Mouse (Mus musculus): ENCODE results near the gene Fam83g. TPM values are rescaled to one million over a fixed set of nuclear protein-coding genes. Genes with fewer than 3 reads are reported as not detected.

Gene Fam83g
- total RNA-seq, 1 experiment from 2014 or later = 0.30 TPM

DNA sequence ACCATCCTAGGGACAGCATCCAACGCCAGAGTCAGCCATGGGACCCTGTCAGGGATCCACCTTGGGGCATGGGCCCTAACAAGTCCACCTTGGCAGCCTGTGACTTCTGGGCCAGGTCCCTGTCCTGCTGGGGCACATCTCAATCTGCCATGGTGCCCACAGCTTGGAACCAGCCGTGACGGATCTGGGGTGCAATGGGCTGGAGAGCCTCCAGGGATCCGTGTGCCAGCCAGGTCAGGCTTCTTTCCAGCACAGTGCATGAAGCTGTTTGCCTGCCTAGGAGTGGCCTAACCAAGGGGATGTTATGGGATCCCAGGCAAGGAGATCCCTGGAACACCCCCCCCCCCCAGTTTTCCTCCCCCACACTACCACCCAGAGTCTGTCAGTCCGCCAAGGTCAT lies 9.1 kb downstream of the Fam83g start:
- ATAC-seq (replicated peaks in 1 of 2; ENCODE audit: insufficient read depth in 1 of 2, low FRiP score in 2 of 2, low TSS enrichment in 1 of 2, low read depth in 1 of 2, poor library complexity in 2 of 2, severe bottlenecking in 2 of 2) = no peak

DNA sequence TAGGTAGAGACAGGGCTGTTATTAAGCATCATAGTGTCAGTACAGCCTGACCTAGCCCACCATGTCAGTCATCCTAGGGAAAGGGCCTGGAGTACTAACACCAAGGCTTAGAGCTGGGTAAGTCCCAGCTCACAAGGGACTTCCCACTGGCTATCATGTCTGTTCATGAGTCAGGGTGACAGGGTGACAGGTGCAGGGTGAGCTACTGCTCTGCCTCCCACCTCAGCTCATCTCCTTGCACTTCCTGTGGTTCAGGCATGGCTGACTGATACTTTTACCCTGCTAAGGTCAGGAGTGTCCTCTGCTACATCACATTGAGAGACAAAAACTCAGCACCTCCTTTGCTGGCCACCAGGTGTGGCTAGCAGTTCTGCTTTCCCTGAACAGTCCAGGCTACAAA lies 15.0 kb downstream of the Fam83g start:
- no peak for ATAC-seq (replicated peaks in 1 of 2; ENCODE audit: insufficient read depth in 1 of 2, low FRiP score in 2 of 2, low TSS enrichment in 1 of 2, low read depth in 1 of 2, poor library complexity in 2 of 2, severe bottlenecking in 2 of 2)

DNA sequence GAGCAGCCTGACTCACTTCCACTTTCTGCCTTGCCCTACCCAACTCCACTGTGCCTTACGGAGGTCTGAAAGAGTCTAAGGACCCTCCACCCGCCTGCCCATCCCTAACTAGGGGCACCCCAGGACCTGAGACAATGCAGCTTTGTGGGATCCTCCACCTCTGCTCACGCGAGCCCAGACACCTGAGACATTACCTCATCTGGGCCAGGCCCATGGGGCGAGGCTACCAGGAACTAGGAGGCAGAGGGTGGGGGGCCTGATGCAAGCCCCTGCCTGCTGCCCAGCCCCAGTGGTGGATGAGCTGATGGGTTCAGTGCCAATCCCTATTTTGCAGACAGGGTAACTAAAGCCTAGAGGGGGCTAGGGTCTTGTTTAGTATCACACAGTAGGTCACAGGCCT lies 15.6 kb downstream of the Fam83g start:
- ATAC-seq (replicated peaks in 1 of 2; ENCODE audit: insufficient read depth in 1 of 2, low FRiP score in 2 of 2, low TSS enrichment in 1 of 2, low read depth in 1 of 2, poor library complexity in 2 of 2, severe bottlenecking in 2 of 2) = no peak

DNA sequence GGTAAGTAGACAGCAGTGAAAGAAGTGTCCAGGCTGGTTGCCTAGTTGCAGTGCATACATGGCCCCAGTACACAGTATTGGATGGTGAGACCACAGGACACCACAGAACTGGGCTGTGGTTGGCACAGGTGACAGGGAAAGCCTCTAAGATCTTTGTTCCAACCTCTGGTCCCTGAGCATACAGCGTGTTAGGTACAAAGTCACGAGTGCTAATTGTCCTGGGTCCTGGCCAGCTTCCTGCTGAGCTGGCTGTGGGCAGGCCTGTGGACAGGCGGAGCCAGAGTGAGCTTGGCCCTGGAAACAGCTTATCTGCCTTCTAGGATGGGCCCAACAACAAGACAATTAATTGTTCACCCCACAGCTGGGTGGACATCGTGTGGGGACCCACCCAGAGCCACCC lies 16.0 kb downstream of the Fam83g start:
- ATAC-seq (replicated peaks in 1 of 2; ENCODE audit: insufficient read depth in 1 of 2, low FRiP score in 2 of 2, low TSS enrichment in 1 of 2, low read depth in 1 of 2, poor library complexity in 2 of 2, severe bottlenecking in 2 of 2) = no peak; a peak in 1 of 4 replicates

DNA sequence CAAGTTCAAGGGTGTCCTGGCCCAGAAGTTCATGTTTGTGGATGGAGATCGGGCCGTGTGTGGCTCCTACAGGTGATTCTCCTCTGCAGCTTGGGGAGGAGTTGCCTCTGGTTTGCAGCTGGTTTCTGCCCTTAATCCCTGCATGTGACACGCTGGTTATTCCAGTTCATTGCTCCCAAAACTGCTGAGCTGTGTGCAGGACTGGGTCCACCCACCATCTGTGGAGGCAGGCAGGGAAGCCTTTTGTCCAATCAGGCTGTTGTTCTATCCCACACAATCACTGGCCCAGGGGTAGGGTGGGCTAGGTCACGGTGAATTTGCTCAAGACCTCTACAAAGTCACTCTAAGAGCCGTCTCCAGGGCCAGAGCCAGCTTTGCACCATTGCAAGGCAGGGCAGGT lies 17.8 kb downstream of the Fam83g start:
- ATAC-seq (replicated peaks in 1 of 2; ENCODE audit: insufficient read depth in 1 of 2, low FRiP score in 2 of 2, low TSS enrichment in 1 of 2, low read depth in 1 of 2, poor library complexity in 2 of 2, severe bottlenecking in 2 of 2) = no peak

DNA sequence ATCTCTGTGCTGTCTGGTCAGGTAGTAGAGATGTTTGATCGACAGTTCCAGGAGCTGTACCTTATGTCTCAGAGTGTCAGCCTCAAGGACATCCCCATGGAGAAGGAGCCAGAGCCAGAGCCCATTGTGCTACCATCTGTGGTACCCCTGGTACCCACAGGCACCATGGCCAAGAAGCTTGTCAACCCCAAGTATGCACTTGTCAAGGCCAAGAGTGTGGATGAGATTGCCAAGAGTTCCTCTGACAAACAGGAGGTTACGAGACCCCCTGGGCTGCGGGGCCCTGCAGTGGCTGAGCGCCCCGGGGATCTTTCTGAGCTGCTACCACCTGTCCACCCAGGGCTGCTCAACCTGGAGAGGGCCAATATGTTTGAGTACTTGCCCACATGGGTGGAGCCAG lies 18.6 kb downstream of the Fam83g start:
- no peak for ATAC-seq (replicated peaks in 1 of 2; ENCODE audit: insufficient read depth in 1 of 2, low FRiP score in 2 of 2, low TSS enrichment in 1 of 2, low read depth in 1 of 2, poor library complexity in 2 of 2, severe bottlenecking in 2 of 2)

DNA sequence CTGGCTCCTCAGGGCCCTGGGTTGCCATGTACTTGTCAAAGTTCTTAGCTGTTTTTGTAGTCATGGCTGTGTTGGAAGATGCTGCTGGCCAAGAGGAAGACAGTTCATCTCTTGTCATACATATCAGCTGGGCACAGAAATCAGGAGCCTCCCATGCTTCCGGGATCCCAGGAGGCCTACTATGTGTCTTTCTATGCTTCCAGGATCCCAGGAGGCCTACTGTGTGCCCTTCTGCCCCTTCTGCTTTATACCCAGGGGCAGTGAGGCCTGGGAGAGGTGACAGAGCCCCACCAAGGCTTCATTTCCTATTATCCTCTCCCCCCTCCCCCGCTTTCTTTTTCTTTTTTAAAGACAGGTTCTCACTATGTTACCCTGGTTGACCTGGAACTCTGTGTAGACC lies 21.7 kb downstream of the Fam83g start:
- ATAC-seq (replicated peaks in 1 of 2; ENCODE audit: insufficient read depth in 1 of 2, low FRiP score in 2 of 2, low TSS enrichment in 1 of 2, low read depth in 1 of 2, poor library complexity in 2 of 2, severe bottlenecking in 2 of 2) = no peak

DNA sequence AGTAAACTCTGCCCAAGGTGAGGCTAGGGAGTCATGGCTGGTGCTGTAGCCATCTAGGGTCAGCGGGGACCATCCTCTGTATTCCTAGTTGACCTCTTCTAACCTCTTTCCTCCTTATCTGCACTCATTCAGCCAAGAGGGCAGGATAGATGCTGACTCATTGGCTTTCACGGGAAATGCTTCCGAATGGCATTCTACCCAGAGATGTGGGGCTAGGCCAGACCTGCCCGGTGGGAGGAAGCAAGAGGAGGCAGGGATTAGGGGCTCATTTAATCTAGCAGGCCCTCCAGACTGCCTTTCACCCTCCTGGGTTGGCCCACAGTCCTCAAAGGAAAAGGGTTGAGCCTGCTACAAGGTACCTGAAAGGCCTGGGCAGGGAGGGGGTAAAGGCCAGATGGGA lies 22.3 kb downstream of the Fam83g start:
- ATAC-seq (replicated peaks in 1 of 2; ENCODE audit: insufficient read depth in 1 of 2, low FRiP score in 2 of 2, low TSS enrichment in 1 of 2, low read depth in 1 of 2, poor library complexity in 2 of 2, severe bottlenecking in 2 of 2) = no peak

DNA sequence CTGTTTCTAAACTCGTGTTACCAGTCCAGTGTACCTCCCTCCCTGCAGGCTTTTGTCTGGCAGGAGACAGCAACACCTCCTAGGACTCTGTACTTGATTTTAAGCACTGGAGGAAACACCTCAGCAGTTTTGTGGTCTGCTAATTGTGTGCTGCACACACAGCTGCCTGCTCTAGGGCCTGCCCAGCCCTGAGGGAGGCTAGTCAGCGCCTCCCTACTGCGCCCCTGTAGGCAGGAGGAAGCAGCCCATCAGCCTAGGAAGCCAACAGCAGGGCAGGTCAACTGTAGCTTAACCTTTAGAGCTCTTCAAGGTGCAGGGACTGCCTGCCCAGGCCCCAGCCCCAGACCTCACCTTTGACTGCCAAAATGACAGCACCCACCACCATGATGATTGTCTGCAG lies 25.0 kb downstream of the Fam83g start:
- ATAC-seq (replicated peaks in 1 of 2; ENCODE audit: insufficient read depth in 1 of 2, low FRiP score in 2 of 2, low TSS enrichment in 1 of 2, low read depth in 1 of 2, poor library complexity in 2 of 2, severe bottlenecking in 2 of 2) = peak; percentile 74 to 81

DNA sequence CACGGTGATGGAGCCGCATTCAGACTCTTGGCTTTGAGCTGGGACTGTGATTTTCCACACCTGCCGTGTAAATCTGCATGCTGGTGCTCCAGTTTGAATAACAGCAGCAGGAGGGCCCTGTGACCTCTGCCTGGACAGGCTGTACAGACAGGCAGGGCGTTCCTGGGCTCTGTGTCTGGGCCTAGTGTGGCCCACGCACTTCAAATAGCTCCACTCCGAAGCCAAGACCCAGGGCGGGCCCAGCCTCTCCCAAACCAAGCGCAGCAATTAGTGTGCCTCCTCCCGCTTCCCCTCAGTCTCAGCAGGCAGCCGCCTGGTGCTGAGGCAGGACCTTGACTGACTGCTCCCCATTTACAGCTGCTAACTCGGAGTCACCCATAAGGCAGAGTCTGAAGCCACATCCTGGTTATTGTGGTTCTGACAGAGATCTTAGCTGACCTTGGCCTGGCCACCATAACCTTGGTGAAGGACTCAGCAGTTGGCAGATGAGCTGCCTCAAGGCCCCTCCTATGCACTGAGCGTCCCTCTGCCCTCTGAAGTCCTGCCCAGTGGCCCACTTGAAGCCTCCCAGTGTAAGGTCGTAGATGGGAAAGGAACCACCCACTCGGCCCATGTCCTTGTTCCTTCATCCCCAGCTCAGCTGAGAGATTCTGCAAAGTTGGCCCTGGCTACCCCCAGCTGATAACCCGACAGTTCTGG lies 29.4 kb downstream of the Fam83g start:
- ATAC-seq (replicated peaks in 1 of 2; ENCODE audit: insufficient read depth in 1 of 2, low FRiP score in 2 of 2, low TSS enrichment in 1 of 2, low read depth in 1 of 2, poor library complexity in 2 of 2, severe bottlenecking in 2 of 2) = no peak

DNA sequence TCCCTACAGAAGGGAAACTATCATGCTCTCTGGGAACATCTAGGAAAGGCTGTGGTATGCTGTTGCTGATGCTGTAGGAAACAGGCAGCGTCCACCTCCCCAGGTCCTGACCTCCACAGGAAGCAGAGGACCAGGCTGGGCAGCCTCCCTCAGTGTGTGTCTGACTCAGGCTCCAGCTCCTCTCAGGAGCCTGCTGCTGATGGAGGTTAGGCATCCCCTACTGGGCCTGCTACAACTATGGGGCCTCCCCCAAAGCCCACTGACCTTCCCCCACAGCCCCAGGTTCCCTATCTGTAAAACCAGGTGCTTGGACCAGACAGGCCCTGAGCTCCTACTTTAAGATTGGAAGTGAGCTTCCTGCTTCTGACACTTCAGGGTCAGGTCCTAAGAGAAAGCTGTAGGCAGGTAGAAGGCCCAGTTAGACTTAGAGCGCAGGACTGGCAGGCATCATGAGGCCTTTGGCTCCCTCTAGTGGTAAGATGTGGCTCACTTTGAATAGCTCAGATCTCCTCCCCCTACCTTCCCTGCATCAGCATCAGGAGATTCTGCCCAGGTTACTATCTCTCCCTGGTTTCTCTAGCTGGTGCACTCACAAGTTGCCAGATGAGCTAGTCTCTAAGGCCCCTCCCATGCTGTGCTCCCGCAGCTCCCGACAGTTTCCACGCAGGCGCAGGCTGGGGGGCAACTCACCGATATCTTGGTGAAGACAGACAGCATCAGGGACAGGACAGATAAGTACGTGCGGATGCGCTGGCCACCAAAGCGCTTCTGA lies 30.6 kb downstream of the Fam83g start:
- ATAC-seq (replicated peaks in 1 of 2; ENCODE audit: insufficient read depth in 1 of 2, low FRiP score in 2 of 2, low TSS enrichment in 1 of 2, low read depth in 1 of 2, poor library complexity in 2 of 2, severe bottlenecking in 2 of 2) = peak; percentile 65 to 83

DNA sequence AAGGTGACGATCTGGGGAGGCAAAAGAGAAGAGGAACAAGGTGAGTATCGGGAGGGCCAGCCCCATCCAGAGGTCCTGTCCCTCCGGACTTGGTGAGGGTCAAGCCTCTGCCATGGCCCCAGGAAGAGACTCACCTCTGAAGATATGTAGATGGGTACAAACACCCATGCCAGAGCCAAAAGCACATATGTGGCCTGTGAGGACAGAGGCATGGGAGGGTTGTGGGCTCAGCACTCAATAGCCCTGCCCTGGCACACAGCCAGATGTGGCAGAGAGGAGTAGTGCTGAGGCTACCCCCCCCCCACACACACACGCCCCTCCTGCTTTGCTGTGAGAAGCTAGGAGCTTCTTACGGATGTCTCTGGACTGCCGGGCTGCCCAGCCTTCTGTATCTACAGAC lies 31.2 kb downstream of the Fam83g start:
- ATAC-seq (replicated peaks in 1 of 2; ENCODE audit: insufficient read depth in 1 of 2, low FRiP score in 2 of 2, low TSS enrichment in 1 of 2, low read depth in 1 of 2, poor library complexity in 2 of 2, severe bottlenecking in 2 of 2) = no peak

DNA sequence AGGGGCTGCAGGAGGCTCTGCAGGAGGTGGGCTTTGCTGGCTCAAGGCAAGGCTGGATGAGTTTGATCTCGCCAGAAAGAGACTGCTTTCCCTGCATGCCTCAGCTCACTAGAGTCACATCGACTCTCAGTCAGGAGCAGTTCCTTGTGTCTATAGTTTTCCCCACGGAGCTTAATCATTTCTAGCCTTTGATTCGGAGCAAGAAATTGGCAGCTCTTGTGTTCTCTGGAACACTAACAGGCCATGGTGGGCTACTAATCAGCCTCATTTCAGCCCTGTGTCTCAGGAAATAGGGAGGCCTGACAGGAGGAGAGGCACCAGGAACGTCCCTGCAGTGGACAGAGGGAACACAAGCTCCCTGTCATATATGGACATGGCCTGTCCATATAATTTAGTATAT lies 34.1 kb downstream of the Fam83g start:
- no peak for ATAC-seq (replicated peaks in 1 of 2; ENCODE audit: insufficient read depth in 1 of 2, low FRiP score in 2 of 2, low TSS enrichment in 1 of 2, low read depth in 1 of 2, poor library complexity in 2 of 2, severe bottlenecking in 2 of 2)

DNA sequence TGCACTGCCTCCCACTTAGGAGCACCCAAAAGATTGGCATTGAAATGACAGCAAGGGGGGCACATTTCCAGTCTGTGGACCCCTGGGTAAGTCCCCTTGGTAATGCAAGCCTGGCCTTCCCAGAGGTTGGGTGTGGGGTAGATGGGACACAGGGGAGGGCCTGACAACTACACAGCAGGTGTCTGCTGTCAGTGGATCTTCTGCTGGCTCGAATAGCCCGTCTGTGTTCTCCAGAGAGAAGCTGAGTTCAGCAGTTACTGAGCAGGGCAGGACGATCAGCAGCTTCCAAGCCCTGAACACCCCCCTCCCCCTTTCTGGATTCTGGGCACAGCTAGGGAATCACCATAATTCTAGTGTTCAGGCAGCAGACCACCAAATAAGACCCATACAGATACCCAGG lies 35.5 kb downstream of the Fam83g start:
- ATAC-seq (replicated peaks in 1 of 2; ENCODE audit: insufficient read depth in 1 of 2, low FRiP score in 2 of 2, low TSS enrichment in 1 of 2, low read depth in 1 of 2, poor library complexity in 2 of 2, severe bottlenecking in 2 of 2) = no peak

DNA sequence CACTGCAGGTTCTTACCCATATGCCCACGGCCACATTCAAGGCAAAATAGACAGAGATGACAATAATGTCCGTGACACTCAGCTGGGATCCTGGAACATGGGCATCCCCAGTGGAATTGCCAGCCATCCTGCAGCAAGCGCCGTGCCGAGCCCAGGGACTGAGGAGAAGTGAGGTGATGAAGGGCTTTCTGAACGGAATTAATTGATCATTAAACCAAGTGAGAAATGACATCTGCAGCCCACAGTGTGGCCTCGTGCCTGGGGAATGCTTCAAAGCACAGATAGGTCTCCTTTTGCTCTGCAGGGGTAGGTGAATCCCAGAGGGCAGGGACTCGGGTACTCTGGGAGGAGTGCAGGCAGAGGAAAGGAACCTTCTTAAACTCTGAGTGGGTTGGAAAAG lies 35.9 kb downstream of the Fam83g start:
- no peak for ATAC-seq (replicated peaks in 1 of 2; ENCODE audit: insufficient read depth in 1 of 2, low FRiP score in 2 of 2, low TSS enrichment in 1 of 2, low read depth in 1 of 2, poor library complexity in 2 of 2, severe bottlenecking in 2 of 2)

DNA sequence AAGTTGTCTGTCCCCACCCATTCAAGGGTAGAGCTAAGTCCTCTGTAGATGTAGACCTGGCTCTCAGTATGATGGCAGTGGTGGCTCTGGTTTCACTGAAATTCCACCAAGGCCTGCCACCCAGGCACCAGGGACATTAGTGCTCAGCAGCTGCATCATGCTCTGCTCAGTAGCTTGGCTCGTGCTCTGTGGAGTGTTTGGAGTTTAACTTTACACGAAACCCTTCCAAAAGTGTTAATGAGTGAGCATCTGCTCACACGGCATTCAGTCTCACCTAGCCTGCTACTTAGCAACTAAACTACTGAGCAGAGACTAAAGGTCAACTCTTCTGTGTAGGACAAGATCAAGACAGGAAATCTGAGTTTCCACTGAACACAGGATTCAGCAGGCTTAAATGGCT lies 36.7 kb downstream of the Fam83g start, which contains the start of gene Slc5a10:
Gene Slc5a10, minus strand, starts transcription at position 191 of the 400 bp plus-strand sequence.
- no peak for ATAC-seq (replicated peaks in 1 of 2; ENCODE audit: insufficient read depth in 1 of 2, low FRiP score in 2 of 2, low TSS enrichment in 1 of 2, low read depth in 1 of 2, poor library complexity in 2 of 2, severe bottlenecking in 2 of 2)

DNA sequence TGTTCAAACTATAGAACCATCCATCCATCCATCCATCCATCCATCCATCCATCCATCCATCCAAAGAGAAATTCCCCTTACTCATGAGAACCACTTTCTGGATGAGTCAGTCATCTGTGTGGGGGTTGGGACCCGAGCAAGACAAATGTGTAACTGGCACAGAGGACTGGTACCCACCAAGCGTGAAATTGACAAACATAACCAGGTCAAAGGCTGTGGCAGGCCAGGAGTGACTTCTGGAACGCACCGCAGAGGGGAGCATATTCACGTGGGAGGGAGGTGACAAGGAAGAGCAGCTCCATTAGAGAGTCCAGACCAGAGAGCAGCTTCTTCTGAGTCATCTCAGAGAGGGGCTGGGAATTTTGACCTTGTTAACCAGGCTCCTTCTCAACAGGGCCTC lies 38.2 kb downstream of the Fam83g start:
- ATAC-seq (replicated peaks in 1 of 2; ENCODE audit: insufficient read depth in 1 of 2, low FRiP score in 2 of 2, low TSS enrichment in 1 of 2, low read depth in 1 of 2, poor library complexity in 2 of 2, severe bottlenecking in 2 of 2) = no peak

DNA sequence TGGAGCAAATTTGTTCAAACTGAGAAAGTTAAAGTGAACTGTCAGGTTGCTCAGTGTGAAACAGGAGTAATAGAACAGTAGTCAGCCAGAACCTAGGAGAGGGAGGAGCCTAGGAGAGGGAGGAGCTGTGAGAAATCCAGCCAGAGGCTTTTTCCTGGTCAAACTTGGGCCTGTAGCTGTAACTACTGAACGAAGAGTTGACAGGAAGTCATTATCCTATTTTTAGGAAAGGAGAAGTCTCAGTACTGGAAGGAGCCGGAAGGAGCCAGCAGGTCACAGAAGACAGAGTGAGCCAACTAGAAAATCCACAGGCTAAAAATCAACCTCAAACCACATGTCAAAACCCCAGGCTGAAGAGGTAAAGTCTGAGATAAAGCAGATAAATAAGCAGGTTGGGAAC lies 44.1 kb downstream of the Fam83g start:
- peak; percentile 54 to 56; a peak in 3 of 4 replicates for ATAC-seq (replicated peaks in 1 of 2; ENCODE audit: insufficient read depth in 1 of 2, low FRiP score in 2 of 2, low TSS enrichment in 1 of 2, low read depth in 1 of 2, poor library complexity in 2 of 2, severe bottlenecking in 2 of 2)

DNA sequence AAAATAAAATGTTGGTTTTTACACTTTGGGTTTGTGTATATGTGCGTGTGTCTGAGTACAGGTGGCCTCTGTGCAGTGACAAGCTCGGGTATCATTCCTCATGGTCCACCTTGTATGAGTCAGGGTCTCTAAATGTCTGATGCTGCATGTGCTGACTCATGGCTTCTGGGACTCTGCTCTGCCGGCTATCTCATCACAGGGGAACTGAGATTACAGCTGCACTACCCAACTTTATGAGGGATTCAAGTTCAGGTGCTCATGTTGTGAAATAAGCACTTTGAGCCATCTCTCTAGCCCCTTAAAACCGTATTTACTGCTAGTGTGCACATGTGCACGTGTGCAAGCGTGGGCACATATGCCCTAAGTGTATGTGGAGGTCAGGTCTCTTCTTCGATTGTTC lies 48.8 kb downstream of the Fam83g start:
- ATAC-seq (replicated peaks in 1 of 2; ENCODE audit: insufficient read depth in 1 of 2, low FRiP score in 2 of 2, low TSS enrichment in 1 of 2, low read depth in 1 of 2, poor library complexity in 2 of 2, severe bottlenecking in 2 of 2) = no peak
